Mouse (Mus musculus) gastrocnemius, adult 18-20 months (tissue): ENCODE results near the gene Olfr918. TPM values are rescaled to one million over a fixed set of nuclear protein-coding genes. Genes with fewer than 3 reads are reported as not detected.
A peak's percentile ranks its signal among the peaks of the same experiment; 100 is the strongest.

Source experiments
- DNase-seq: peaks from one replicate; pipeline ENCODE4 v3.0.0; 2021; ENCODE audit warnings: low spot score
- long read RNA-seq, 2 experiments: library from polyadenylated mRNA; stranded (forward); transcript quantifications; one replicate each; pipeline ENCODE4 v2.0.0; 2021
- total RNA-seq, 2 experiments: library from RNA; stranded (reverse); gene quantifications; 2 replicates each; pipeline ENCODE4 v1.2.3; 2021

Olfr918 gene
- total RNA-seq, result not detected
- long read RNA-seq, experiment 1, result 0 reads
- long read RNA-seq, experiment 2, result 0 reads

GRCm38 (mm10) chr9:38674501-38674900 lies at the start of gene Olfr918:
Olfr918 (minus strand) TSS chr9:38674601.
- no peak for DNase-seq

- no peak for DNase-seq
These were observed 49.6 kb upstream of the Olfr918 start for GRCm38 (mm10) chr9:38724044-38724443.

GRCm38 (mm10) chr9:38718927-38719441 lies 44.6 kb upstream of the Olfr918 start:
- DNase-seq, result peak; percentile 18

DNA sequence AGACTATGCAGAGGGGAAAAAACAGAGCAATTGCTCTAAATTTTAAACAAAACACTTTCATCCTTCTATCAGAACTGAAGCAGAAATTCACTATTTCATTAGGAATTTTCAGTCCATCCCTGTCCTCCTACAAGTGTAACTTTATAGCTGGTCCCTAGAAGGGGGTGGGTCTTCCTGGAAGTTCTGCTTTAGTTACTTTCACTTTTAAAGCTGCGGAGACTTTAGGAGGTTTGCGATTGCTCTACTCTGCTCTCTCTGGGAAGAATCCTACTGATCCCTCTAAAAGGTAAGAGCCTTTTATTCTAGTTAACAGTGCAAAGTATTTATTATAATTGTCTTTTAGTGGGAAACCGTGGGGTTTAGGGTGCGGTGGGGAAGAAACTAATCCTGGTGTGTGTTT lies 43.7 kb upstream of the Olfr918 start, which contains the start of gene Vwa5a:
Gene Vwa5a (plus strand): TSS at position 167 of the 400 bp plus-strand sequence.
- peak; percentile 32 for DNase-seq

GRCm38 (mm10) chr9:38672887-38673286 lies 1.5 kb downstream of the Olfr918 start:
- no peak for DNase-seq

- no peak for DNase-seq
These were observed 8.7 kb downstream of the Olfr918 start, which contains the start of gene Olfr917 for GRCm38 (mm10) chr9:38665742-38666141. Olfr917 (minus strand) TSS chr9:38665842.

GRCm38 (mm10) chr9:38659775-38660174 lies 14.6 kb downstream of the Olfr918 start, which contains the start of gene Olfr916:
Olfr916 (minus strand) TSS chr9:38659875.
- DNase-seq, result no peak

- DNase-seq, result no peak
These were observed 42.0 kb downstream of the Olfr918 start for GRCm38 (mm10) chr9:38632406-38632805.

Other genes with a start within 250 kb of the Olfr918 start
- not detected for gene Olfr901, start 245.1 kb downstream of the Olfr918 start, total RNA-seq
- gene Olfr902, start 226.9 kb downstream of the Olfr918 start, total RNA-seq, result not detected
- gene Olfr904, start 211.5 kb downstream of the Olfr918 start, total RNA-seq, result not detected
- not detected for gene Olfr905, start 203.5 kb downstream of the Olfr918 start, total RNA-seq
- not detected for gene Olfr906, start 187.5 kb downstream of the Olfr918 start, total RNA-seq
- gene Olfr907, start 178.8 kb downstream of the Olfr918 start, total RNA-seq, result not detected
- gene Olfr911-ps1, start 153.0 kb downstream of the Olfr918 start, total RNA-seq, result not detected
- gene Olfr910, start 136.8 kb downstream of the Olfr918 start, total RNA-seq, result not detected
- gene Olfr912, start 94.4 kb downstream of the Olfr918 start, total RNA-seq, result not detected
- not detected for gene Olfr913, start 81.8 kb downstream of the Olfr918 start, total RNA-seq
- gene Olfr914, start 69.5 kb downstream of the Olfr918 start, total RNA-seq, result not detected
- not detected for gene Olfr916, start 14.7 kb downstream of the Olfr918 start, total RNA-seq
- not detected for gene Olfr917, start 8.8 kb downstream of the Olfr918 start, total RNA-seq
- gene Olfr919, start 29.1 kb upstream of the Olfr918 start, total RNA-seq, result not detected
- 10 to 100 TPM; 12.9 to 14.9 TPM for gene Vwa5a, start 43.7 kb upstream of the Olfr918 start, total RNA-seq
- under 1 TPM; 0.05 to 0.07 TPM for gene Olfr920, start 77.7 kb upstream of the Olfr918 start, total RNA-seq
- not detected for gene Olfr921, start 98.5 kb upstream of the Olfr918 start, total RNA-seq
- not detected for gene Olfr922, start 140.0 kb upstream of the Olfr918 start, total RNA-seq
- gene Olfr923, start 151.9 kb upstream of the Olfr918 start, total RNA-seq, result not detected
- not detected for gene Olfr924, start 169.8 kb upstream of the Olfr918 start, total RNA-seq
- not detected for gene Olfr26, start 180.5 kb upstream of the Olfr918 start, total RNA-seq
- gene Olfr926, start 202.5 kb upstream of the Olfr918 start, total RNA-seq, result not detected